Mouse (Mus musculus) hindbrain, embryonic 13.5 days (tissue): ENCODE results near the gene Klhl7. TPM values are rescaled to one million over a fixed set of nuclear protein-coding genes. Genes with fewer than 3 reads are reported as not detected.
A peak's percentile ranks its signal among the peaks of the same experiment; 100 is the strongest.

Experiments
- ATAC-seq: fragments of 200-750 bp; cut with Nextera tagmentation; 2 replicates; pipeline ENCODE4 v1.8.0; 2017; ENCODE audit warnings: moderate TSS enrichment; ENCODE audit not compliant: low FRiP score
- H3K27ac ChIP-seq: fragments of 300-500 bp; sonication (generic); 2 replicates; pipeline ENCODE4 v1.5.1; 2015; ENCODE audit warnings: inconsistent platforms, mild to moderate bottlenecking, moderate library complexity
- H3K27me3 ChIP-seq: fragments of 300-500 bp; sonication (generic); 2 replicates; pipeline ENCODE4 v1.6.1; 2015; ENCODE audit warnings: mild to moderate bottlenecking, inconsistent platforms
- H3K36me3 ChIP-seq: fragments of 300-500 bp; sonication (generic); 2 replicates; pipeline ENCODE4 v1.6.1; 2015; ENCODE audit warnings: mild to moderate bottlenecking, inconsistent platforms
- H3K4me1 ChIP-seq: fragments of 300-500 bp; sonication (generic); replicated peaks from 2 replicates; pipeline ENCODE4 v1.6.1; 2015; ENCODE audit warnings: inconsistent platforms
- H3K4me2 ChIP-seq: fragments of 300-500 bp; sonication (generic); 2 replicates; pipeline ENCODE4 v1.6.1; 2015; ENCODE audit warnings: inconsistent platforms, mild to moderate bottlenecking, moderate library complexity
- H3K4me3 ChIP-seq: fragments of 300-500 bp; sonication (generic); 2 replicates; pipeline ENCODE4 v1.5.1; 2015; ENCODE audit warnings: mild to moderate bottlenecking, inconsistent platforms
- H3K9ac ChIP-seq: fragments of 300-500 bp; sonication (generic); 2 replicates; pipeline ENCODE4 v1.6.1; 2015; ENCODE audit warnings: mild to moderate bottlenecking, inconsistent platforms
- H3K9me3 ChIP-seq: fragments of 300-500 bp; sonication (generic); 2 replicates; pipeline ENCODE4 v1.6.1; 2016; ENCODE audit warnings: inconsistent platforms
- WGBS: fragments of 180-500 bp; shearing (Covaris S2); methylation state at CpG from one replicate; pipeline ENCODE4 v1.1.7; 2015; 5-methylcytosine and 5-hydroxymethylcytosine counted together
- polyA plus RNA-seq: library from polyadenylated mRNA; unstranded; fragments of >200 nt; fragmentation: Nextera tagmentation; extraction: Ambion mirVana; gene quantifications from 2 replicates; pipeline ENCODE4 v1.2.1, GENCODE M21; 2015

Klhl7 gene
- polyA plus RNA-seq, 1 experiment from 2014 or later = 158 TPM

GRCm38 (mm10) chr5:24126967-24127366 is 26.6 kb downstream of the Klhl7 start:
- H3K27ac ChIP-seq = no peak overlapping the region
- H3K4me3 ChIP-seq = no peak overlapping the region
- no peaks in the 10 kb centered on the region for H3K9me3 ChIP-seq
- no peak overlapping the region for H3K9ac ChIP-seq
- H3K36me3 ChIP-seq = peaks cover 27% of the 10 kb centered on the region
- 86% methylated on average over 4 of the region's 4 CpGs for WGBS
- no peak overlapping the region for H3K4me2 ChIP-seq
- no peak for ATAC-seq
- H3K4me1 ChIP-seq = peaks cover 18% of the 10 kb centered on the region
- no peaks in the 10 kb centered on the region for H3K27me3 ChIP-seq

- ATAC-seq = no peak
- Histone ChIP-seq H3K4me1 (no peaks in the 10 kb centered on the region), H3K27ac (no peak overlapping the region), H3K9me3 (no peaks in the 10 kb centered on the region), H3K4me2 (no peak overlapping the region), H3K4me3 (no peak overlapping the region), H3K27me3 (no peaks in the 10 kb centered on the region), H3K9ac (no peak overlapping the region), H3K36me3 (peaks cover 76% of the 10 kb centered on the region)
- 96% methylated on average over 5 of the region's 5 CpGs for WGBS
Observed at GRCm38 (mm10) chr5:24146964-24147363, 46.6 kb downstream of the Klhl7 start.

DNA sequence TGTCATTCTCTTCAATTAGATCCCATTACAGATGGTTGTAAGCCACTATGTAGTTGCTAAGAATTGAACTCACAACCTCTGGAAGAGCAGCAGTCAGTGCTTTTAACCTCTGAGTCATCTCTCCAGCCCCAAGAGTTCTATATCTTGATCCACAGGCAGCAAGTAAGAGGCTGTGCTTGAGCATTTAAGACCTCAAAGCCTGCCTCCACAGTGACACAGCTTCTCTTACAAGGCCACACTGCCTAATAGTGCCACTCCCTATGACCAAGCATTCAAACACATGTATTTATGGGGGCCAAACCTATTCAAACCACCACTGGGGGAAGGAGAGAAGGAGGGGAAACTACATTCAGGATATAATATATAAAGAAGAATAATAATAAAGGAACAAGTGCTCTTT is 51.8 kb downstream of the Klhl7 start:
- H3K4me3 ChIP-seq = no peak overlapping the region
- H3K4me1 ChIP-seq = no peaks in the 10 kb centered on the region
- H3K4me2 ChIP-seq = no peak overlapping the region
- H3K9me3 ChIP-seq = no peaks in the 10 kb centered on the region
- no peaks in the 10 kb centered on the region for H3K27me3 ChIP-seq
- ATAC-seq = no peak
- H3K9ac ChIP-seq = no peak overlapping the region
- H3K27ac ChIP-seq = no peak overlapping the region
- peaks cover 59% of the 10 kb centered on the region for H3K36me3 ChIP-seq

- Histone ChIP-seq H3K9ac (no peak overlapping the region), H3K4me1 (no peaks in the 10 kb centered on the region), H3K4me2 (no peak overlapping the region), H3K27me3 (no peaks in the 10 kb centered on the region), H3K9me3 (no peaks in the 10 kb centered on the region), H3K36me3 (peaks cover 55% of the 10 kb centered on the region), H3K4me3 (no peak overlapping the region), H3K27ac (no peak overlapping the region)
- whole genome bisulfite sequencing = 95% methylated on average over 6 of the region's 6 CpGs
- ATAC-seq = no peak
Observed at GRCm38 (mm10) chr5:24156774-24157173, 56.4 kb downstream of the Klhl7 start.

DNA sequence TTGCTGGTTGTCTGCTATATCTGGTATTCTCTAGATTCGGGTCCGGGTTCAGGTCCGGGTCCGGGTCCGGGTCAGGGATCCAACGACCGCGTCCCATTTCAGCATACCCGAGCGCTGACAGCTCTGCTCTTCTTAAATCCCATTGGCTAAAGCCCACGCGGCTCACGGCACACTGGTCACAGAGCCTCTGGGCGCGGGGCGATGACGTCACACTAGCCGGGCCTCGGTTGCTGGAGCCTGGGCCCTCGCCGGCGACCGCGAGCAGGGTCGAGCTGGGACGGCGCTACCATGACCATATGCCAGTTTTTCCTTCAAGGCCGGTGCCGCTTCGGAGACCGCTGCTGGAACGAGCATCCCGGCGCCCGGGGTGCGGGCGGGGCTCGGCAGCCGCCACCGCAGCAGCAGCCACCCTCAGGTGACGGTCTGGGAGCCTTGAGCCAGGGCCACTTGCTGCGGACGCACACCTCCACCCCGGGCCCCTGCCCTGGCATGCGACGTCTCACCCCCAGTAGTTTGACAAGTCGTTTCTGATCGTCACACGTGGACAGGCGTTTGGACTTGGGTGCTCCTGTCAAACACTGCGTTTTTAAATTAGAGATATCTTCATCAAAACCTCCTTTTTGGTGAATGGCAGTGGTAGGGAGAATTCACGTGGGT is 64.5 kb downstream of the Klhl7 start, which contains the start of gene Nupl2:
Gene Nupl2 (plus strand): TSS at position 175 of the 657 bp plus-strand sequence.
- ATAC-seq = peak; percentile 99
- under 1% methylated on average over 52 of the region's 52 CpGs for WGBS
- peak within 1 kb of the TSS; percentile 74 for H3K4me2 ChIP-seq
- no peaks in the 10 kb centered on the region for H3K27me3 ChIP-seq
- H3K27ac ChIP-seq = peak within 1 kb of the TSS; percentile 82
- peak within 1 kb of the TSS; percentile 91 for H3K9ac ChIP-seq
- no peaks in the 10 kb centered on the region for H3K9me3 ChIP-seq
- peak within 1 kb of the TSS; percentile 74 for H3K4me3 ChIP-seq
- peaks cover 7% of the 10 kb centered on the region for H3K4me1 ChIP-seq
- H3K36me3 ChIP-seq = peaks cover 10% of the 10 kb centered on the region

GRCm38 (mm10) chr5:24167263-24167662 is 66.9 kb downstream of the Klhl7 start:
- Histone ChIP-seq H3K9me3 (no peaks in the 10 kb centered on the region), H3K27ac (no peak overlapping the region), H3K4me3 (no peak overlapping the region), H3K4me1 (peaks cover 7% of the 10 kb centered on the region), H3K27me3 (no peaks in the 10 kb centered on the region), H3K9ac (no peak overlapping the region), H3K36me3 (peaks cover 26% of the 10 kb centered on the region), H3K4me2 (no peak overlapping the region)
- ATAC-seq = no peak
- WGBS = 59% methylated on average over 5 of the region's 5 CpGs

DNA sequence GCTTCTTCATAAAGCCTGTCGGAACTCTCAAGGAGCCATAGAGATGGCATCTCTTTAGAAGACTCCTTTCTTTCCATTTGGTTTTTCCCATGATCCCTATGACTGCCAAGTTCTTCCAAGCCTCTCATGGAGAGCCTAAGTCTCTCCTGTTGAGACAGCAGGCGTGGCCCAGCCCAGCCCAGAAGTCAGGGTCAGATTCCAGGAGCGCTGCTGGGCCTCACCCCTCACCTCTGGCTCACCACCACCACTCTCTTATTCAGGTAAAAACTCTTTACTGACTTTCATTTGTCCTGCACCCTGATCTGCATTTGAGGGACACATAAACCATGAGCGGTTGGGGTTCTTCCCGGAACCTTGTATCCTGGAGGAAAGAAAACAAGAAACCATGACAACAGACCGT is 69.5 kb downstream of the Klhl7 start:
- Histone ChIP-seq H3K27me3 (no peaks in the 10 kb centered on the region), H3K4me1 (peaks cover 7% of the 10 kb centered on the region), H3K9me3 (no peaks in the 10 kb centered on the region), H3K9ac (0 out of 2 replicates have a peak overlapping the region, but pooled peaks have one; percentile 24), H3K27ac (no peak overlapping the region), H3K36me3 (peaks cover 40% of the 10 kb centered on the region), H3K4me3 (no peak overlapping the region), H3K4me2 (no peak overlapping the region)
- WGBS = 97% methylated on average over 6 of the region's 6 CpGs
- no peak for ATAC-seq

- ATAC-seq = no peak
- Histone ChIP-seq H3K4me3 (no peak overlapping the region), H3K9me3 (no peaks in the 10 kb centered on the region), H3K27me3 (no peaks in the 10 kb centered on the region), H3K27ac (no peak overlapping the region), H3K4me1 (no peaks in the 10 kb centered on the region), H3K36me3 (peaks cover 57% of the 10 kb centered on the region), H3K4me2 (no peak overlapping the region), H3K9ac (no peak overlapping the region)
Observed at GRCm38 (mm10) chr5:24172092-24172491, 71.7 kb downstream of the Klhl7 start.

GRCm38 (mm10) chr5:24181514-24182295 is 81.3 kb downstream of the Klhl7 start:
- 93% methylated on average over 16 of the region's 16 CpGs for WGBS
- Histone ChIP-seq H3K36me3 (peaks cover 76% of the 10 kb centered on the region), H3K27ac (no peak overlapping the region), H3K4me1 (no peaks in the 10 kb centered on the region), H3K9ac (no peak overlapping the region), H3K4me3 (no peak overlapping the region), H3K4me2 (no peak overlapping the region), H3K27me3 (no peaks in the 10 kb centered on the region), H3K9me3 (peaks cover 7% of the 10 kb centered on the region; the same call in 1 of the 2 replicates)
- ATAC-seq = no peak

GRCm38 (mm10) chr5:24182296-24182734 is 81.9 kb downstream of the Klhl7 start:
- no peak for ATAC-seq
- Histone ChIP-seq H3K4me2 (no peak overlapping the region), H3K4me1 (no peaks in the 10 kb centered on the region)

GRCm38 (mm10) chr5:24183096-24183495 is 82.7 kb downstream of the Klhl7 start:
- ATAC-seq = no peak
- Histone ChIP-seq H3K9me3 (peaks cover 7% of the 10 kb centered on the region; the same call in 1 of the 2 replicates), H3K4me1 (no peaks in the 10 kb centered on the region), H3K27ac (no peak overlapping the region), H3K36me3 (peaks cover 66% of the 10 kb centered on the region), H3K4me3 (no peak overlapping the region), H3K4me2 (no peak overlapping the region), H3K27me3 (no peaks in the 10 kb centered on the region), H3K9ac (no peak overlapping the region)
- 93% methylated on average over 6 of the region's 6 CpGs for WGBS

More at GRCm38 (mm10) chr5:24182296-24182734, 81.9 kb downstream of the Klhl7 start:
- H3K9me3 ChIP-seq = peaks cover 7% of the 10 kb centered on the region; the same call in 1 of the 2 replicates
- H3K4me3 ChIP-seq = no peak overlapping the region
- 96% methylated on average over 9 of the region's 9 CpGs for WGBS
- no peak overlapping the region for H3K27ac ChIP-seq
- H3K27me3 ChIP-seq = no peaks in the 10 kb centered on the region
- peaks cover 73% of the 10 kb centered on the region for H3K36me3 ChIP-seq
- no peak overlapping the region for H3K9ac ChIP-seq

- Histone ChIP-seq H3K9ac (no peak overlapping the region), H3K36me3 (peaks cover 58% of the 10 kb centered on the region), H3K27me3 (no peaks in the 10 kb centered on the region), H3K4me3 (no peak overlapping the region), H3K27ac (no peak overlapping the region), H3K4me2 (no peak overlapping the region), H3K9me3 (peaks cover 7% of the 10 kb centered on the region; the same call in 1 of the 2 replicates), H3K4me1 (no peaks in the 10 kb centered on the region)
- ATAC-seq = no peak
- WGBS = 97% methylated on average over 5 of the region's 5 CpGs
Observed at GRCm38 (mm10) chr5:24184011-24184410, 83.6 kb downstream of the Klhl7 start.
